Mouse (Mus musculus) natural killer cell, adult 2 months (primary cell): ENCODE results near the gene Dctn3.

Experiments
- DNase-seq, 2 experiments: peaks; one replicate each; pipeline ENCODE4 v3.0.0; 2022; ENCODE audit warnings: low spot score in 2 of 2

Dctn3 gene

GRCm38 (mm10) chr4:41672522-41672963 is 50.4 kb downstream of the Dctn3 start:
- no peak for DNase-seq

- no peak for DNase-seq
These were observed 50.9 kb downstream of the Dctn3 start for GRCm38 (mm10) chr4:41671963-41672480.

DNA sequence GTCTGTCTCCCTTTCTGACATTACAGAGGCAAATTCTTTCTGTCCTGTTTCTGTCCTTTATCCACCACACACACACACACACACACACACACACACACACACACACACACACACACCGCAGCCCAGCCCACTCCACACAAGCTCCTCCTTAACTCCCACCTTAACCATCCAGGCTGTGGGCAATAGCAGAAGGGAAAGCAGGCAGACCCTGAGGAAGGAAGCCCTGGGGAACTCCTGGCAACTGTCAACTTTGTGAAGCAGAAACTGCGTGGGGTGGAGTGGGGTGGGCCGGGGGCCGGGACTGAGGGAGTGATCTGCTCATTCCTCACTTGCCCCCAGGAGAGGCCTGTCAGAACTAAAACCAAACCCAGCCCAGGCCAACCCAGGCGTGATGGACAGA is 51.5 kb downstream of the Dctn3 start:
- DNase-seq = no peak

GRCm38 (mm10) chr4:41670836-41671235 is 52.1 kb downstream of the Dctn3 start:
- no peak for DNase-seq

GRCm38 (mm10) chr4:41666646-41667045 is 56.3 kb downstream of the Dctn3 start:
- DNase-seq = no peak

GRCm38 (mm10) chr4:41665009-41665675 is 57.8 kb downstream of the Dctn3 start:
- no peak for DNase-seq
